Mouse (Mus musculus) gastrocnemius, adult 18-20 months (tissue): ENCODE measurements around the gene Atf4. TPM values are rescaled to one million over a fixed set of nuclear protein-coding genes. Genes with fewer than 3 reads are reported as not detected.

Source experiments
- DNase-seq: peaks from one replicate; pipeline ENCODE4 v3.0.0; 2021; ENCODE audit warnings: low spot score
- total RNA-seq, 2 experiments: library from RNA; stranded (reverse); gene quantifications; 2 replicates each; pipeline ENCODE4 v1.2.3; 2021

Atf4 gene
- total RNA-seq, 2 experiments from 2014 or later: 141 to 165 TPM

GRCm38 (mm10) chr15:80279053-80279452 is 24.1 kb downstream of the Atf4 start:
- no peak for DNase-seq

- DNase-seq: no peak
These were observed 25.7 kb downstream of the Atf4 start for GRCm38 (mm10) chr15:80280646-80281045.

- no peak for DNase-seq
These were observed 31.9 kb downstream of the Atf4 start, which contains the start of gene Cacna1i for GRCm38 (mm10) chr15:80286851-80287415. Gene Cacna1i, plus strand, starts transcription at chr15:80287238.

GRCm38 (mm10) chr15:80288036-80288435 is 33.1 kb downstream of the Atf4 start:
- DNase-seq: no peak

- peak; percentile 56 for DNase-seq
These were observed 34.5 kb downstream of the Atf4 start for GRCm38 (mm10) chr15:80289436-80289835.

- no peak for DNase-seq
These were observed 42.2 kb downstream of the Atf4 start for GRCm38 (mm10) chr15:80297146-80297545.

GRCm38 (mm10) chr15:80303779-80304178 is 48.8 kb downstream of the Atf4 start:
- DNase-seq: no peak

GRCm38 (mm10) chr15:80304188-80304587 is 49.2 kb downstream of the Atf4 start:
- DNase-seq: no peak

- no peak for DNase-seq
These were observed 51.2 kb downstream of the Atf4 start for GRCm38 (mm10) chr15:80306146-80306545.

Other genes starting within 250 kb of the Atf4 start
- 10 to 100 TPM; 12.9 to 22.1 TPM for gene Pdgfb, start 240.2 kb upstream of the Atf4 start, total RNA-seq
- 10 to 100 TPM; 54.8 to 60.6 TPM for gene Syngr1, start 163.8 kb upstream of the Atf4 start, total RNA-seq
- 10 to 100 TPM; 37.2 to 48.3 TPM for gene Rpl3, start 163.3 kb upstream of the Atf4 start, total RNA-seq
- gene Tab1, start 122.1 kb upstream of the Atf4 start, total RNA-seq: 10 to 100 TPM; 11.0 to 12.5 TPM
- 1 to 10 TPM in 1 of 2 experiments, under 1 TPM in 1; 0.43 to 1.2 TPM for gene Mgat3, start 81.5 kb upstream of the Atf4 start, total RNA-seq
- 10 to 100 TPM; 20.4 to 23.0 TPM for gene Mief1, start 21.2 kb upstream of the Atf4 start, total RNA-seq
- gene AC140267.1, start 19.3 kb upstream of the Atf4 start, total RNA-seq: 1 to 10 TPM; 7.1 to 9.7 TPM
- 10 to 100 TPM; 10.8 to 15.3 TPM for gene Rps19bp1, start 9.1 kb downstream of the Atf4 start, total RNA-seq
- gene Cacna1i, start 32.1 kb downstream of the Atf4 start, total RNA-seq: under 1 TPM; 0.21 TPM